ENCODE assay signal across 32 mouse cellular contexts in genomic region chr4:133263756-133264155, GRCm38 (mm10). TPM values are rescaled to one million over a fixed set of nuclear protein-coding genes. Genes with fewer than 3 reads are reported as not detected.
DNase-seq lines count a peak whose midpoint lies in the region; ATAC-seq and TF ChIP-seq lines count a peak whose summit lies in the region.
"Had no signal": no experiment of that assay in that cellular context is flagged by ENCODE, and none has a peak within 500 bp of the region (broad histone marks: within the 10 kb centered on the region; RNA-seq: fewer than 3 reads in every experiment).

No protein-coding gene starts in this region.

- DNase-seq in CD4-positive helper T cell, adult 2 months (ENCODE audit: low read depth, low spot score) = peak; percentile 51
- peak; percentile 51 for DNase-seq in CD4-positive, CD25-positive, alpha-beta regulatory T cell, adult 2 months (ENCODE audit: low read depth, low spot score)
- no peak for DNase-seq in ES-E14 (ENCODE audit: low read depth, low spot score)
- no peak for DNase-seq in testis, postnatal 10 days (ENCODE audit: low spot score)
- DNase-seq in layer of hippocampus, adult 2 months (ENCODE audit: low spot score in 2 of 2) = no peak
- no peak for DNase-seq in kidney, postnatal 25 days
- DNase-seq: adrenal gland, postnatal 10 days; adrenal gland, postnatal 36 days; cerebellum, adult 11 months; cerebellum, adult 2 months; cerebellum, adult 9-11 months; cerebellum, postnatal 25 days; embryo, embryonic 11 days; gastrocnemius, postnatal 25 days; heart, adult 18-20 months; heart, postnatal 10 days; heart, postnatal 36 days had no signal

- H3K27ac ChIP-seq in ES-E14 (ENCODE audit: insufficient read depth, low read depth, low read length, poor library complexity, severe bottlenecking) = no peak overlapping the region
- no peak overlapping the region for H3K27ac ChIP-seq in layer of hippocampus, adult 2 months
- H3K27ac ChIP-seq: embryonic facial prominence, embryonic 10.5 days; embryonic facial prominence, embryonic 13.5 days; forebrain, embryonic 13.5 days; heart, embryonic 15.5 days; hindbrain, embryonic 14.5 days; hindbrain, postnatal 0 days; intestine, embryonic 15.5 days had no signal

- peaks cover 0 to 8% of the 10 kb centered on the region in 2 experiments; a peak in 1 of 4 replicates for H3K4me1 ChIP-seq in ES-E14 (ENCODE audit: control insufficient read depth in 2 of 2, insufficient read depth in 2 of 2, low read length in 2 of 2, poor library complexity in 1 of 2)
- H3K4me1 ChIP-seq: embryonic facial prominence, embryonic 13.5 days; forebrain, embryonic 13.5 days; heart, embryonic 12.5 days; heart, embryonic 15.5 days; intestine, embryonic 15.5 days had no signal

- ATAC-seq in inflammation-experienced regulatory T-cells, adult 6 months = peak; percentile 22
- no peak for ATAC-seq in megakaryocyte, adult 5-6 weeks (ENCODE audit: poor library complexity, severe bottlenecking)
- ATAC-seq: forebrain, embryonic 13.5 days; forebrain, embryonic 16.5 days; hindbrain, postnatal 0 days; Patski had no signal

- peaks cover 29% of the 10 kb centered on the region for H3K36me3 ChIP-seq in ES-E14 (ENCODE audit: control insufficient read depth, insufficient read depth, low read length, poor library complexity, severe bottlenecking)

- H3K4me3 ChIP-seq in ES-E14 (ENCODE audit: insufficient read depth in 1 of 2, low read depth in 1 of 2, low read length in 2 of 2, poor library complexity in 1 of 2, severe bottlenecking in 1 of 2) = no peak overlapping the region
- H3K4me3 ChIP-seq in layer of hippocampus, adult 2 months = no peak overlapping the region
- H3K4me3 ChIP-seq: embryonic facial prominence, embryonic 10.5 days; embryonic facial prominence, embryonic 13.5 days; erythroblast, embryonic 14.5 days; forebrain, embryonic 13.5 days; heart, embryonic 12.5 days; heart, embryonic 15.5 days; intestine, embryonic 15.5 days had no signal

- TF ChIP-seq CTCF in layer of hippocampus, adult 2 months (conservative IDR thresholded peaks at IDR 0.05) = no peak

- in situ Hi-C loops in ES-E14 (cut with MboI; ENCODE audit: low sequenced_read_pairs in 2 of 2, unreplicated experiment in 2 of 2) = no loop called here

- no peak overlapping the region for H3K9ac ChIP-seq in ES-E14 (ENCODE audit: insufficient read depth, low read depth, low read length, poor library complexity, severe bottlenecking)
- H3K9ac ChIP-seq: forebrain, embryonic 13.5 days; heart, embryonic 12.5 days; heart, embryonic 15.5 days; hindbrain, embryonic 14.5 days; intestine, embryonic 15.5 days had no signal

- H3K9me3 ChIP-seq in ES-E14 (ENCODE audit: control insufficient read depth, insufficient read depth, low read depth, low read length) = no peaks in the 10 kb centered on the region
- H3K9me3 ChIP-seq: embryonic facial prominence, embryonic 13.5 days; G1E; heart, embryonic 15.5 days; intestine, embryonic 15.5 days had no signal

TF ChIP-seq in ES-E14, 5 proteins besides CTCF, POLR2A, EP300 and RAD21:
- peak; percentile 12; the same call in 1 of the 2 replicates for TF ChIP-seq MAFK (IDR thresholded peaks at IDR 0.05; ENCODE audit: insufficient read depth, low read depth, low read length)
- no peak for TF ChIP-seq CHD2 (IDR thresholded peaks at IDR 0.05; ENCODE audit: low read depth, low read length)
- no peak for TF ChIP-seq ZNF384 (IDR thresholded peaks at IDR 0.05; ENCODE audit: low read depth, low read length)
- no peak for TF ChIP-seq HCFC1 (IDR thresholded peaks at IDR 0.05; ENCODE audit: borderline replicate concordance, insufficient read depth, low read length)
- no peak for TF ChIP-seq ZC3H11A (IDR thresholded peaks at IDR 0.05; ENCODE audit: borderline replicate concordance, low read depth, low read length)

RNA-seq across cellular contexts. Expression of gene Sytl1, which starts 0.8 kb away (rescaled TPM):
- 2.0 and 4.4 TPM in 2 replicates for total RNA-seq in ES-E14 (2012; rRNA removed)
- polyA plus RNA-seq in inflammation-experienced regulatory T-cells, adult 6 months (2017; shearing (Covaris generic)) = 10 to 100 TPM; 18.3 to 62.3 (median 43.8) TPM
- total RNA-seq in layer of hippocampus, adult 2 months (2021) = under 1 TPM; 0.20 to 0.34 TPM
- total RNA-seq in megakaryocyte, adult 5-6 weeks (2015) = 1.9 and 2.5 TPM in 2 replicates
- 2.1 and 3.7 TPM in 2 replicates for total RNA-seq in megakaryocyte, adult 5-6 weeks (2017)

RNA-seq across cellular contexts. Expression of gene Tmem222, which starts 13.8 kb away (rescaled TPM):
- total RNA-seq in ES-E14 (2012; rRNA removed) = 73.3 and 89.4 TPM in 2 replicates
- 10 to 100 TPM; 69.3 to 98.0 (median 86.0) TPM for polyA plus RNA-seq in inflammation-experienced regulatory T-cells, adult 6 months (2017; shearing (Covaris generic))
- 10 to 100 TPM; 89.1 to 94.4 TPM for total RNA-seq in layer of hippocampus, adult 2 months (2021)
- 34.2 and 38.5 TPM in 2 replicates for total RNA-seq in megakaryocyte, adult 5-6 weeks (2015)
- 13.3 and 15.0 TPM in 2 replicates for total RNA-seq in megakaryocyte, adult 5-6 weeks (2017)

RNA-seq across cellular contexts. Expression of gene Map3k6, which starts 23.1 kb away (rescaled TPM):
- 2.7 and 4.3 TPM in 2 replicates for total RNA-seq in ES-E14 (2012; rRNA removed)
- polyA plus RNA-seq in inflammation-experienced regulatory T-cells, adult 6 months (2017; shearing (Covaris generic)) = under 1 TPM in 1 of 3 experiments, not detected in 2; 0.57 TPM
- 10 to 100 TPM in 1 of 2 experiments, 1 to 10 TPM in 1; 5.8 to 10.5 TPM for total RNA-seq in layer of hippocampus, adult 2 months (2021)
- 10.2 and 11.7 TPM in 2 replicates for total RNA-seq in megakaryocyte, adult 5-6 weeks (2015)
- 9.1 and 13.4 TPM in 2 replicates for total RNA-seq in megakaryocyte, adult 5-6 weeks (2017)

RNA-seq across cellular contexts. Expression of gene Gpr3, which starts 51.4 kb away (rescaled TPM):
- 0.85 and 1.5 TPM in 2 replicates for total RNA-seq in ES-E14 (2012; rRNA removed)
- not detected for polyA plus RNA-seq in inflammation-experienced regulatory T-cells, adult 6 months (2017; shearing (Covaris generic))
- total RNA-seq in layer of hippocampus, adult 2 months (2021) = 1 to 10 TPM; 5.0 to 5.3 TPM
- total RNA-seq in megakaryocyte, adult 5-6 weeks (2015) = 0.21 TPM in 1 of 2 replicates, not detected in the other
- total RNA-seq in megakaryocyte, adult 5-6 weeks (2017) = not detected in 2 replicates
- total RNA-seq: gastrocnemius, adult 18-20 months; gastrocnemius, postnatal 25 days; heart, adult 18-20 months had no signal
- polyA plus RNA-seq: erythroblast, embryonic 14.5 days had no signal

RNA-seq across cellular contexts. Expression of gene Cd164l2, which starts 51.8 kb away (rescaled TPM):
- 2.2 and 5.7 TPM in 2 replicates for total RNA-seq in ES-E14 (2012; rRNA removed)
- not detected for polyA plus RNA-seq in inflammation-experienced regulatory T-cells, adult 6 months (2017; shearing (Covaris generic))
- total RNA-seq in layer of hippocampus, adult 2 months (2021) = 1 to 10 TPM; 2.3 to 4.2 TPM
- not detected in 2 replicates for total RNA-seq in megakaryocyte, adult 5-6 weeks (2015)
- total RNA-seq in megakaryocyte, adult 5-6 weeks (2017) = not detected in 2 replicates
- total RNA-seq: G1E; gastrocnemius, adult 18-20 months; gastrocnemius, postnatal 25 days; heart, adult 18-20 months; heart, postnatal 10 days had no signal
- polyA plus RNA-seq: erythroblast, embryonic 14.5 days; G1E had no signal

Comparison
In these comparisons a context has a peak if more than half of its experiments do, and no peak if none do; other contexts are left out.
1. DNase-seq: peak in CD4-positive helper T cell, adult 2 months (single experiment) and CD4-positive, CD25-positive, alpha-beta regulatory T cell, adult 2 months (single experiment); none in ES-E14 (single experiment), testis, postnatal 10 days (single experiment), layer of hippocampus, adult 2 months (0 of 2) and kidney, postnatal 25 days (0 of 2).